Mouse (Mus musculus) ES-E14 (cell line): ENCODE data around the gene Tex261. TPM values are rescaled to one million over a fixed set of nuclear protein-coding genes. Genes with fewer than 3 reads are reported as not detected.
A peak's percentile ranks its signal among the peaks of the same experiment; 100 is the strongest.

Experiments
- DNase-seq: peaks from one replicate; pipeline ENCODE4 v3.0.0-alpha.2; 2013; ENCODE audit warnings: low read depth, low spot score
- H3K27ac ChIP-seq: 2 replicates; pipeline ENCODE4 v1.5.1; 2012; ENCODE audit warnings: low read depth, mild to moderate bottlenecking, low read length, moderate library complexity, mixed read lengths; ENCODE audit not compliant: poor library complexity, insufficient read depth, severe bottlenecking
- H3K36me3 ChIP-seq: 2 replicates; pipeline ENCODE4 v1.6.1; 2012; ENCODE audit warnings: mild to moderate bottlenecking, low read length, moderate library complexity, mixed read lengths; ENCODE audit not compliant: control insufficient read depth, poor library complexity, insufficient read depth, severe bottlenecking
- H3K4me1 ChIP-seq, 2 experiments: fragments of 150-350 bp in 1 of 2; sonication (generic) in 1 of 2; 2 replicates each; pipeline ENCODE4 v1.6.1; 2012; ENCODE audit warnings: low read length in 2 of 2, mild to moderate bottlenecking in 1 of 2, mixed read lengths in 1 of 2; ENCODE audit not compliant: control insufficient read depth in 2 of 2, insufficient read depth in 2 of 2, poor library complexity in 1 of 2
- H3K4me3 ChIP-seq, 2 experiments: fragments of 150-350 bp in 1 of 2; sonication (generic) in 1 of 2; 2 replicates each; pipeline ENCODE4 v1.5.1; 2012; ENCODE audit warnings: low read length in 2 of 2, low read depth in 1 of 2, mild to moderate bottlenecking in 1 of 2, mixed read lengths in 1 of 2; ENCODE audit not compliant: insufficient read depth in 1 of 2, poor library complexity in 1 of 2, severe bottlenecking in 1 of 2
- H3K9ac ChIP-seq: 2 replicates; pipeline ENCODE4 v1.6.1; 2012; ENCODE audit warnings: low read depth, mild to moderate bottlenecking, low read length, mixed read lengths; ENCODE audit not compliant: poor library complexity, insufficient read depth, severe bottlenecking
- H3K9me3 ChIP-seq: fragments of 150-350 bp; sonication (generic); 2 replicates; pipeline ENCODE4 v1.6.1; 2012; ENCODE audit warnings: low read depth, mild to moderate bottlenecking, low read length; ENCODE audit not compliant: control insufficient read depth, insufficient read depth
- CHD2 ChIP-seq: IDR thresholded peaks from 2 replicates; pipeline ENCODE4 v1.6.1; 2014; ENCODE audit warnings: mild to moderate bottlenecking, low read depth, low read length, inconsistent platforms
- HCFC1 ChIP-seq: IDR thresholded peaks from 2 replicates; pipeline ENCODE4 v1.6.1; 2012; ENCODE audit warnings: low read length, inconsistent platforms, borderline replicate concordance; ENCODE audit not compliant: insufficient read depth
- MAFK ChIP-seq: IDR thresholded peaks from 2 replicates; pipeline ENCODE4 v1.6.1; 2014; ENCODE audit warnings: mild to moderate bottlenecking, low read depth, low read length, inconsistent platforms; ENCODE audit not compliant: insufficient read depth
- ZC3H11A ChIP-seq: IDR thresholded peaks from 2 replicates; pipeline ENCODE4 v1.6.1; 2012; ENCODE audit warnings: low read depth, mild to moderate bottlenecking, inconsistent platforms, low read length, borderline replicate concordance
- ZNF384 ChIP-seq: IDR thresholded peaks from 2 replicates; pipeline ENCODE4 v1.6.1; 2012; ENCODE audit warnings: low read depth, low read length, inconsistent platforms
- in situ Hi-C, 2 experiments: fragments of 600-800 bp; cut with MboI; formaldehyde crosslinking; loops; one replicate each; pipeline ENCODE4 v1.15.1; 2025; ENCODE audit warnings: low sequenced_read_pairs in 2 of 2, inconsistent platforms in 1 of 2; ENCODE audit not compliant: unreplicated experiment in 2 of 2
- total RNA-seq: library from RNA; depleted of rRNA; stranded (reverse); fragments of 300-350 nt; gene quantifications from 2 replicates; pipeline ENCODE4 v1.2.3, GENCODE M21; 2012

The Tex261 gene
- total RNA-seq, 1 experiment: 70.9 TPM

DNA sequence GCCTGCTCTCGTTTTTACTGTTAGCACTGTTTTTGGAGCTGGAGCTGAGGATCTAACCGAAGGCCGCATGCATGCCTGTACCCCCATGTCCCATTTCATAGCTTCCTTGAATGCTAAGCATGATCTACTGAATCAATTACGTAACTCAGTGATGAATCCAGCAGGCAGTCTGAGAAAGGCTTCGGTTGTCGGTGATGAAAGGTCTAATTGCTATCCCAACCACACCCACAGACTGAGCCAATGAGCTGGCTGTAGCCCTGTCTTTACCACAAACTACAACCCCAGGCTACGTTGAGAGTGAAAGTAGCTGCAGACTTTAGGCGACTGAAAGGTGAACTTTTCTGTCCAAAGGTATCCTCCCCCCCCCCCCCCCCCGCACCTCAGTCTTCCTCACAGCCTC lies 1.5 kb downstream of the Tex261 start:
- in situ Hi-C loops: no loop called here
- Histone ChIP-seq H3K4me3 (no peak overlapping the region), H3K27ac (no peak overlapping the region)

DNA sequence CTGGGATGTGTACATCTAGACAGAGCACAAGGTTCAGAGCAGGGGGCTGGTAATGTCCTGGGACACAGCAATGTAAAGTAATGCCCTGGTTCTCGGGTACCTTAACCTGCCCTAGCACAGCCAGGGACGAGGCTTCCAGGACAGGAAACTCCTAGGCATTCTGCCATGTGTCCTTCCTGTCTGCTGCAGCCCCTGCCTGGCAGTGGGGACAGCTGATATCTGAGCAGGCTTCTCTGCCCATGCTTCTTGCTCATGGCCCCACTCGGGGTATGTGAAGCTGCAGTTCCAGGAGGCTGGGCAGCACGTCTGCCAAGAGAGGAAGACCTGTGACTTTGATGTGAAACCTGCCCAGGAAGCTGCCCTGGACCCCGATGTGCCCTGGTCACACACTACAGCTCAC lies 7.1 kb downstream of the Tex261 start:
- H3K4me3 ChIP-seq: no peak overlapping the region
- no peaks in the 10 kb centered on the region for H3K9me3 ChIP-seq
- H3K9ac ChIP-seq: no peak overlapping the region
- no peak for TF ChIP-seq HCFC1
- TF ChIP-seq MAFK: no peak
- no peak for TF ChIP-seq ZNF384
- no peak for TF ChIP-seq CHD2
- no peak for TF ChIP-seq ZC3H11A
- H3K27ac ChIP-seq: no peak overlapping the region
- H3K36me3 ChIP-seq: peaks cover 23% of the 10 kb centered on the region
- H3K4me1 ChIP-seq: no peaks in the 10 kb centered on the region; a peak in 1 of 4 replicates
- DNase-seq: no peak
- in situ Hi-C loops: no loop called here

More for the DNA sequence above, 1.5 kb downstream of the Tex261 start:
- no peak for DNase-seq
- Histone ChIP-seq H3K9ac (no peak overlapping the region), H3K4me1 (peaks cover 0 to 5% of the 10 kb centered on the region in 2 experiments; a peak in 2 of 4 replicates), H3K36me3 (peaks cover 25% of the 10 kb centered on the region), H3K9me3 (no peaks in the 10 kb centered on the region)
- TF ChIP-seq CHD2 (no peak), HCFC1 (no peak), MAFK (no peak), ZNF384 (no peak), ZC3H11A (no peak)

DNA sequence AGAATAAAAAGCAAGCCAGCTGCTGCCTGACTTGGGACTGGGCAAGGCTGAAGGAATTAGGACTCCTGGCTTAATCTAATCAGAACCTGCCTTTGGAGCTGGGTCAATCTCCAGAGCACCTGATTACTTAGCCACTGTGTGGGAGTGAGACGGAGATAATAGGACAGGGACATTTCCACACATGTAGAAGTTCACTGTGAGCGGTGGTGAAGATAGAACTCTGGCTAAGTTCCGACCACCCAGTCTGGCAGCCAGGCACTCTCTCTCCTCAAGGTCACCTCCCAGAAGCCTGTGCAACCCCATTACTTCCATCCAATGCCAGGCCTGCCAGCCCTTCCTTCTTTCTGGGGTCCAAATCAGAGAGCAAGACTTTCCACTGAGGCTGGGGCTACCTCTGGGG lies 8.6 kb downstream of the Tex261 start:
- peaks cover 10% of the 10 kb centered on the region for H3K36me3 ChIP-seq
- no peaks in the 10 kb centered on the region; a peak in 1 of 4 replicates for H3K4me1 ChIP-seq
- no peak overlapping the region for H3K4me3 ChIP-seq
- in situ Hi-C loops: no loop called here
- no peak for DNase-seq
- H3K27ac ChIP-seq: no peak overlapping the region
- H3K9me3 ChIP-seq: no peaks in the 10 kb centered on the region
- no peak for TF ChIP-seq HCFC1
- no peak overlapping the region for H3K9ac ChIP-seq

DNA sequence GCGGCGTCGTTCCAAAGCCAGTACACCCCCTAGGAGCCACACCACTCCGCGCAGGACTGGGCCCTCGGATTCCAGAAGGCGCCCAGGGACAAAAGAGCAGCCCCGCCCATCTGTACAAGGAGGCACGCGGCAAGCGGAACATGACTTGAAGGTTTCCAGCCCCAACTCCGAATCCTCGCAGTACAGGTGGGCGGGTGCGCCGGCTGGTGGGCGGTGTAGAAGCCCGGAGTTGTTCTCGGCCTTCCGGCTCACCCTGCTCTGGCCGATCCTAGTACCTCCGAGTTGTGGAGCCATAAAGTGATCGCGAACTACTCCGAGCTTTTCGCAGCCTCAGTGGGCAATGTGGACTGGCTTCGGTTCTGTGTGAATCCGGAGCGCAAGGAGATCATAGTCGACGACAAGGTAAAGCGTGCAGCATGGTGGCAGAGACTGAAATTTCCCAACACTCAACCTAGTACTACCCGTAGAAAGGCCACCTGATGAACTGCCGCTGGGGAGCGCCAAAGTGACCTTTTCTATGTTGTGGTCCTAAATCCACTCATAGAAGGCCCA lies 12.7 kb downstream of the Tex261 start:
- peak; percentile 47 for DNase-seq
- H3K9ac ChIP-seq: peak overlapping the region; percentile 19; the same call in 1 of the 2 replicates

DNA sequence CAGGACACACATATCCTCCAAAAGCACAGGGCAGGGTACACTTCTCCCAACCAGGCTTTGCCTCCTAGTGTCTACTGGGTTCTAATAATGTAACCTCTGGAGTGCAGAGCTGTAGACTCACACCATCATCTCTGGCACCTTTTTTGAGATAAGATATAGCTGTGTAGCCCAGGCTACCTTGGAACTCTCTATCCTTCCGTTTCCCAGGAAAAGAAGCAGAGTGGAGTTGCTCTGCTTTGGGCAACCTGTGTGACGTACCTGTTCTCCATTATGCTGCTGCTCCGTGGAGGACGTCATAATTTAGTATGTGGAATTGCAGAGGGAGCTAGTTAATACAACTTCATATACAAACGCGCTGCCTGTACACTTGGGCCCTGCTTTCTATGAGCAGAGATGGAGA lies 13.3 kb downstream of the Tex261 start, which contains the start of gene Ankrd53:
Gene Ankrd53, plus strand, starts transcription at position 301 of the 400 bp plus-strand sequence.
- Histone ChIP-seq H3K4me3 (peak within 1 kb of the TSS; percentile 20 to 50), H3K27ac (no peak within 1 kb of the TSS), H3K9ac (peak within 1 kb of the TSS; percentile 19; the same call in 1 of the 2 replicates), H3K9me3 (no peaks in the 10 kb centered on the region), H3K4me1 (peaks cover 2% of the 10 kb centered on the region in 2 experiments; a peak in 2 of 4 replicates), H3K36me3 (no peaks in the 10 kb centered on the region)
- no peak for DNase-seq
- TF ChIP-seq CHD2: no peak
- TF ChIP-seq MAFK: no peak
- no peak for TF ChIP-seq ZC3H11A
- TF ChIP-seq HCFC1: no peak
- TF ChIP-seq ZNF384: no peak
- in situ Hi-C loops: no loop called here

More for the DNA sequence above, 12.7 kb downstream of the Tex261 start:
- Histone ChIP-seq H3K36me3 (no peaks in the 10 kb centered on the region), H3K27ac (no peak overlapping the region), H3K9me3 (no peaks in the 10 kb centered on the region), H3K4me1 (peaks cover under 1 to 2% of the 10 kb centered on the region in 2 experiments; a peak in 2 of 4 replicates), H3K4me3 (peak overlapping the region; percentile 20 to 50)
- no peak for TF ChIP-seq HCFC1
- TF ChIP-seq ZNF384: no peak
- no peak for TF ChIP-seq ZC3H11A
- no peak for TF ChIP-seq CHD2
- TF ChIP-seq MAFK: no peak
- in situ Hi-C loops: no loop called here
